Mouse (Mus musculus) midbrain, postnatal 0 days (tissue): Measurements from ENCODE around the gene Gm20517. TPM values are rescaled to one million over a fixed set of nuclear protein-coding genes. Genes with fewer than 3 reads are reported as not detected.

Experiments used
- ATAC-seq: fragments of 200-750 bp; cut with Nextera tagmentation; 2 replicates; pipeline ENCODE4 v1.8.0; 2017; ENCODE audit warnings: moderate number of reproducible peaks, mild to moderate bottlenecking, moderate TSS enrichment, moderate library complexity; ENCODE audit not compliant: low FRiP score
- DNase-seq: peaks from one replicate; pipeline ENCODE4 v3.0.0-alpha.2; 2015; ENCODE audit warnings: low spot score
- H3K27ac ChIP-seq: fragments of 300-500 bp; sonication (generic); 2 replicates; pipeline ENCODE4 v1.5.1; 2014; ENCODE audit warnings: low read depth, mild to moderate bottlenecking, low read length, mixed read lengths
- H3K27me3 ChIP-seq: fragments of 300-500 bp; sonication (generic); 2 replicates; pipeline ENCODE4 v1.6.1; 2014; ENCODE audit warnings: low read length, control low read depth, mixed read lengths; ENCODE audit not compliant: insufficient read depth
- H3K36me3 ChIP-seq: fragments of 300-500 bp; sonication (generic); 2 replicates; pipeline ENCODE4 v1.6.1; 2014; ENCODE audit warnings: low read length, control low read depth, mixed read lengths; ENCODE audit not compliant: insufficient read depth
- H3K4me1 ChIP-seq: fragments of 300-500 bp; sonication (generic); 2 replicates; pipeline ENCODE4 v1.6.1; 2014; ENCODE audit warnings: mild to moderate bottlenecking, control low read depth, antibody characterized with exemption, low read length, mixed read lengths; ENCODE audit not compliant: insufficient read depth
- H3K4me2 ChIP-seq: fragments of 300-500 bp; sonication (generic); 2 replicates; pipeline ENCODE4 v1.6.1; 2014; ENCODE audit warnings: low read depth, mild to moderate bottlenecking, low read length, mixed read lengths; ENCODE audit not compliant: poor library complexity, severe bottlenecking
- H3K4me3 ChIP-seq: fragments of 300-500 bp; sonication (generic); 2 replicates; pipeline ENCODE4 v1.5.1; 2014; ENCODE audit warnings: low read depth, mild to moderate bottlenecking, low read length, moderate library complexity
- H3K9ac ChIP-seq: fragments of 300-500 bp; sonication (generic); replicated peaks from 2 replicates; pipeline ENCODE4 v1.6.1; 2014; ENCODE audit warnings: mild to moderate bottlenecking, low read length, moderate library complexity, mixed read lengths; ENCODE audit not compliant: poor library complexity, severe bottlenecking
- H3K9me3 ChIP-seq: fragments of 300-500 bp; sonication (generic); 2 replicates; pipeline ENCODE4 v1.6.1; 2016; ENCODE audit warnings: low read length, control low read depth
- CTCF ChIP-seq: IDR thresholded peaks from 2 replicates; pipeline ENCODE4 v1.5.1; 2016; ENCODE audit warnings: antibody characterized with exemption, mild to moderate bottlenecking
- WGBS: fragments of 180-500 bp; shearing (Covaris S2); extraction: QIAGEN DNeasy Blood & Tissue Kit; methylation state at CpG from one replicate; pipeline ENCODE4 v1.1.7; 2014; 5-methylcytosine and 5-hydroxymethylcytosine counted together
- polyA plus RNA-seq: library from polyadenylated mRNA; unstranded; fragments of >200 nt; fragmentation: Nextera tagmentation; extraction: Ambion mirVana; gene quantifications from 2 replicates; pipeline ENCODE4 v1.2.1, GENCODE M21; 2015
- total RNA-seq: library from RNA; depleted of rRNA; stranded (reverse); fragments of >200 nt; gene quantifications from 2 replicates; pipeline ENCODE4 v1.2.3, GENCODE M21; 2014

The Gm20517 gene
- total and polyA plus RNA-seq, 2 experiments from 2014 or later = 0.96 to 3.2 TPM

DNA sequence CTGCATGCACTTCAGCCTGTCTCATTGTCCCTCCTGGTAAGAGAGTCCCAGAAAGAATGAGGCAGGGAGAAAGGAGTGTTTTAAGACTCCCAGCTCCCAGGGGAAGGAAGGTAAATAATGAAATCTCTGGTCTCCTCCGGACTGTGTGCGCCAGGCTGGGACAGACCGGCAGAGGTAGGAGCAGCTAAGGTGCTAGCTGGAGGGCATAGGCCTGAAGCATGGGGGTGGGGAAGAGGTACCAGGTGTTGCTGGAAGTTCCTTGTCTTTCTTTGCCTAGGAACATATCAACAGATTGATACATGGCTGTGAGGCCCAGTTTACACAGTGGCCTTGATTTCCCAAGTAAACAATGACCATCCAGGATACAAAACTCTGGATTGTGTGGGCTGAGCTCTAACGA, 97.6 kb downstream of the Gm20517 start:
- Histone ChIP-seq H3K9me3 (no peaks in the 10 kb centered on the region), H3K9ac (no peak overlapping the region), H3K4me3 (no peak overlapping the region), H3K27ac (no peak overlapping the region), H3K27me3 (no peaks in the 10 kb centered on the region), H3K36me3 (no peaks in the 10 kb centered on the region; the same call in 1 of the 2 replicates), H3K4me2 (no peak overlapping the region), H3K4me1 (no peaks in the 10 kb centered on the region)
- 79% methylated on average over 4 of the region's 4 CpGs for WGBS
- no peak for DNase-seq
- no peak for ATAC-seq
- no peak for TF ChIP-seq CTCF

GRCm38 (mm10) chr17:47710036-47710435, 98.6 kb downstream of the Gm20517 start:
- H3K4me2 ChIP-seq = no peak overlapping the region
- ATAC-seq (no peak), DNase-seq (no peak)
- 84% methylated on average over 3 of the region's 3 CpGs for WGBS
- H3K9ac ChIP-seq = no peak overlapping the region
- no peak overlapping the region for H3K4me3 ChIP-seq
- no peak overlapping the region for H3K27ac ChIP-seq
- H3K4me1 ChIP-seq = no peaks in the 10 kb centered on the region
- no peaks in the 10 kb centered on the region for H3K27me3 ChIP-seq
- TF ChIP-seq CTCF = no peak
- H3K9me3 ChIP-seq = no peaks in the 10 kb centered on the region
- H3K36me3 ChIP-seq = no peaks in the 10 kb centered on the region; the same call in 1 of the 2 replicates

DNA sequence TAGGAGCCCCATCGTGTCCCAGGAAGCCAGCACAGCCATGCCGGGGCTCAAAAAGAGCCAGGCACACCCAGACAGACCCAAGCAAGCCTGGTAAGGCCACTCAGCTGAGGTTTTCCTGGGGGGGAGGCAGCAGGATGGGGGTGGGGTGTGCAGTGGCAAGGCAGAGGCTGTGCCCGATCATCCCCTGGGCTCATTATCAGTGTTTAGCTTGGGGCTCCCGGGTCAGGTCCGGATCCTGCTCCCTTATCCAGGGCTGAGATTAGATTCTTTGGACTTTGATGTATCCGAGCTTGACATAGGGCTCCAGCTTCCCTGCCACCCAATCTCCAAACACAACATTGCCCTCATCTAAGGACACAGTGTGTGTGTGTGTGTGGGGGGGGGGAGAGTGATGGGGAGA, 100.5 kb downstream of the Gm20517 start:
- ATAC-seq (0 out of 2 replicates have a peak, but pooled peaks have one; percentile 9), DNase-seq (no peak)
- no peak overlapping the region for H3K4me2 ChIP-seq
- WGBS = 72% methylated on average over 6 of the region's 6 CpGs
- H3K27ac ChIP-seq = no peak overlapping the region
- H3K36me3 ChIP-seq = no peaks in the 10 kb centered on the region
- no peak for TF ChIP-seq CTCF
- no peak overlapping the region for H3K4me3 ChIP-seq
- no peak overlapping the region for H3K9ac ChIP-seq
- H3K9me3 ChIP-seq = no peaks in the 10 kb centered on the region
- no peaks in the 10 kb centered on the region for H3K4me1 ChIP-seq
- no peaks in the 10 kb centered on the region for H3K27me3 ChIP-seq

GRCm38 (mm10) chr17:47712889-47713571, 101.6 kb downstream of the Gm20517 start:
- Histone ChIP-seq H3K27me3 (no peaks in the 10 kb centered on the region), H3K36me3 (no peaks in the 10 kb centered on the region), H3K4me3 (no peak overlapping the region), H3K9ac (no peak overlapping the region), H3K4me2 (no peak overlapping the region), H3K9me3 (no peaks in the 10 kb centered on the region), H3K27ac (peak overlapping the region; percentile 55; the same call in 1 of the 2 replicates), H3K4me1 (no peaks in the 10 kb centered on the region)
- TF ChIP-seq CTCF = no peak
- DNase-seq = no peak
- no peak for ATAC-seq
- WGBS = 40% methylated on average over 10 of the region's 22 CpGs

DNA sequence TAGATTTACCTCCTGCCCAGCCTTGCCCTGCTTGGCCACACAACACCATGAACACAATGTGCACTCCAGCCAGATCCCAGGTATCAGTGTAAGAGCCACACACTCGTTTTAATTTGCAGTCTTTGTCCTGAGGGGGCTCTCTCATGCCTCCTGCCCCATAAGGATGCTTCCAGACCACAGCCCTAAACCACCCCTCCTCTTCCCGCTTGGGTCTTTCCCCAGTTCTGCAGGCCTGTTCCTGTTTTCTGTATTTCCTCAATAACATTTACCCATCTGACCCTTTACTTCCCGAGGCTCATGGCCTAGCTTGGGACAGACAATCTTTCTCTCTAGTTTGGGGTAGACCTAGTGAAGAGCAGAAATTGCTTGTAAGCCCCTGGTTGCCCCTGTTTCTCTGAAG, 103.6 kb downstream of the Gm20517 start:
- Histone ChIP-seq H3K9ac (no peak overlapping the region), H3K4me3 (no peak overlapping the region), H3K27me3 (no peaks in the 10 kb centered on the region), H3K4me2 (no peak overlapping the region), H3K9me3 (no peaks in the 10 kb centered on the region), H3K27ac (no peak overlapping the region), H3K36me3 (no peaks in the 10 kb centered on the region), H3K4me1 (no peaks in the 10 kb centered on the region)
- DNase-seq = no peak
- ATAC-seq = no peak
- WGBS = 55% methylated on average over 3 of the region's 3 CpGs
- no peak for TF ChIP-seq CTCF

DNA sequence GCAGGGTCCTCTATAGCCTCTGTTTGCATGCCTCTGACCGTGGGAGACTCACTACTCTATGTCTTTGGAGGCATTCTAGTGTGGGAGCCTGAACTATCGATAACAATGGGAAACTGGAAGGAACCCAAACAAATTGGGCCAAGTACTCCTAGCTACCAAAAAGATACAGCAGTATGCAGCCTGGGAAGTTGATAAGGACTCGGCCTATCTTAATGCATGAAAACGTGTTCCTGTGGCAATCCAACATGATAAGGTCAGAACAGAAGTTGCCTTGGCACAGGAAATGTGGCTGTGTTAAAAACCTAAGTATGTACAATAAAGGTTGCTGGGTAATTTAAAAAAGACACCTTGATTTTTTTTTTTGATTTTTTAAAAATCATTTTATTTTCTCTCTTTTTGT, 109.8 kb downstream of the Gm20517 start:
- Histone ChIP-seq H3K9ac (no peak overlapping the region), H3K9me3 (no peaks in the 10 kb centered on the region), H3K36me3 (no peaks in the 10 kb centered on the region), H3K4me2 (no peak overlapping the region), H3K27ac (no peak overlapping the region), H3K27me3 (no peaks in the 10 kb centered on the region), H3K4me3 (no peak overlapping the region), H3K4me1 (no peaks in the 10 kb centered on the region)
- DNase-seq (no peak), ATAC-seq (no peak)
- TF ChIP-seq CTCF = no peak
- 84% methylated on average over 4 of the region's 4 CpGs for WGBS
